Mouse (Mus musculus): Measurements from ENCODE around the gene Cers6. TPM values are rescaled to one million over a fixed set of nuclear protein-coding genes. Genes with fewer than 3 reads are reported as not detected.

The Cers6 gene
- polyA plus RNA-seq, 1 experiment: 21.1 TPM

DNA sequence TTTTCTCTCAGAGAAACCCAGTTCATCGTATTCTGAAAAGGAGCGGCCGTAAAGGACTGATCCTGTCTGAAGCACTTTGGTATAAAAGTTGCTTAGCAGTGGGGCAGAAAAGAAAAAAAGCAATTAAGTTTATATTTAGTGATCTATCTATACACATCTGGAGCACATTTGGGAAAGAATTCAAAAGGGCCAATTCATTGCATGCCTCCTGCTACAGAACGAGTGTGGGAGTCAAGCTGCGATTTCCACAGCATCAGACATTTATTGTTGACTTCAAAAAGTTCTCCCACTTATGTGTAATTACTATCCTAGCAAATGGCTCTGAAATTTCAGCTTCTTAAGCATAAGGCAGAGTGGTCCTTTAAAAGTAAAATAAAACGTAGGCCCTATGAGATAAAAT is 223.2 kb downstream of the Cers6 start:
- Histone ChIP-seq H3K27me3 (ENCODE audit: control insufficient read depth, insufficient read depth, low read length) (no peaks in the 10 kb centered on the region), H3K27ac (ENCODE audit: control insufficient read depth, insufficient read depth, low read length) (no peak overlapping the region), H3K4me1 (replicated peaks; ENCODE audit: control insufficient read depth, insufficient read depth, low read length) (peaks cover 5% of the 10 kb centered on the region), H3K36me3 (ENCODE audit: control insufficient read depth, insufficient read depth, low read length) (no peaks in the 10 kb centered on the region), H3K4me3 (ENCODE audit: control insufficient read depth, insufficient read depth, low read length) (no peak overlapping the region)
- TF ChIP-seq CTCF (IDR thresholded peaks at IDR 0.05; ENCODE audit: borderline replicate concordance, control insufficient read depth, extremely low read depth, insufficient read depth, low read length, poor library complexity) (no peak), POLR2A (IDR thresholded peaks at IDR 0.05; ENCODE audit: control insufficient read depth, extremely low read depth, insufficient read depth, low read length, poor library complexity) (no peak)
- no peak for DNase-seq
- 99% methylated on average over 6 of the region's 6 CpGs for WGBS

DNA sequence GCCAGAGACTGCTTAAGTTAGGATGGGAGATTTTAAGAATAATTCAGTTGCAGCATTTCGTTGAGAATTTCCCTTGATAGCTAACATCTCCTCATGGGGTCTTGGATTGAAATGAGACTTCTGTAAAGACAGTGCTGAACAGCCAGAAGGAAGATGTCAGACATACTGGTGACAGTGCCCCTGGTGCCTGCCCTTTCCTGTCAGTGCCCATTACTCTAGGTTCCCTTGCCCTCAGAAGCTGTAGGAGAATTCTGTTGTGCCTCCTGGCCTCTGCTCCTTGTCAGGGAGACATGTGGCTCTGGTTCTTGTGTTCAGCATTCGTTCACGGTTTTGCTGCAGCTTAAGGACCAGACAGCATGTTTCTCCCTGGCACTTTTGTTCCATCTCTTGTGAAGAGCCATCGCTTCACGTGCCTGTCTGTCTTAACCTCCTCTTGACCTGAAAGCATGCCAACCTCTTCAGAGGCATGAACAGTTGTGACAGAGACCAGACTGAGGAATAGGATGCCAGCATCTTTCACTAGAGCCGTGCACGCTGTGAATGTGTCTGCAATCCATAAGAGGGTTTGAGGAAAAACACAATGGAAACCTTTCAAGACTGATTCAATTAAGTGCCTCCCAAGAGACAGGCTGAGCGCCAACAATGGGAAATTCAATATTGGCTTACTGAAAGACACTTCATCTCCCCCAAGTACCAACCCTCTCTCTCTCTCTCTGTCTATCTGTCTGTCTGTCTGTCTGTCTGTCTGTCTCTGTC is 225.4 kb downstream of the Cers6 start:
- H3K4me1 ChIP-seq (replicated peaks; ENCODE audit: control insufficient read depth, insufficient read depth, low read length): peaks cover 5% of the 10 kb centered on the region
- no peak overlapping the region for H3K4me3 ChIP-seq (ENCODE audit: control insufficient read depth, insufficient read depth, low read length)
- DNase-seq: no peak
- no peak for TF ChIP-seq CTCF (IDR thresholded peaks at IDR 0.05; ENCODE audit: borderline replicate concordance, control insufficient read depth, extremely low read depth, insufficient read depth, low read length, poor library complexity)
- no peak for TF ChIP-seq POLR2A (IDR thresholded peaks at IDR 0.05; ENCODE audit: control insufficient read depth, extremely low read depth, insufficient read depth, low read length, poor library complexity)
- no peaks in the 10 kb centered on the region for H3K36me3 ChIP-seq (ENCODE audit: control insufficient read depth, insufficient read depth, low read length)
- H3K27ac ChIP-seq (ENCODE audit: control insufficient read depth, insufficient read depth, low read length): no peak overlapping the region
- 95% methylated on average over 8 of the region's 8 CpGs for WGBS
- no peaks in the 10 kb centered on the region for H3K27me3 ChIP-seq (ENCODE audit: control insufficient read depth, insufficient read depth, low read length)

DNA sequence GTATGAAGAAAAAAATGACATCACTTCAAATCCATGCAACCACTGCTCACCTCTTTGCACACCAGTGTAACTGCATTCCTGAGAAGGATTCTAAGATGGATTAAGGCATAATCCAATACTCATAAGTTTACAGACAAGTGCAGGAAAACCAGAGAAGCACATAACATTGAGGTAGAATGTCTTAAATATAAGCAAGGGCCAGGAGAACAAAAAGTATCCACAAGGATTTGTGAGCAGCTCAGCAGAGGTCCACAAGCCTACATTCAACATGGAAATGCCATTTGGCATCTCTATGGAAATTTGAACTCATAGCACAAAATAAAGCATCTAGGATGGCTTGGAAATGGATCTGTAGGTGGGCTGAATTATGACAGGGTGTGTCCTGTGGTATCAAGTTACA is 234.6 kb downstream of the Cers6 start:
- no peak for DNase-seq
- Histone ChIP-seq H3K36me3 (ENCODE audit: control insufficient read depth, insufficient read depth, low read length) (no peaks in the 10 kb centered on the region), H3K4me1 (replicated peaks; ENCODE audit: control insufficient read depth, insufficient read depth, low read length) (no peaks in the 10 kb centered on the region), H3K27me3 (ENCODE audit: control insufficient read depth, insufficient read depth, low read length) (no peaks in the 10 kb centered on the region), H3K27ac (ENCODE audit: control insufficient read depth, insufficient read depth, low read length) (no peak overlapping the region), H3K4me3 (ENCODE audit: control insufficient read depth, insufficient read depth, low read length) (no peak overlapping the region)
- no peak for TF ChIP-seq CTCF (IDR thresholded peaks at IDR 0.05; ENCODE audit: borderline replicate concordance, control insufficient read depth, extremely low read depth, insufficient read depth, low read length, poor library complexity)
- TF ChIP-seq POLR2A (IDR thresholded peaks at IDR 0.05; ENCODE audit: control insufficient read depth, extremely low read depth, insufficient read depth, low read length, poor library complexity): no peak

DNA sequence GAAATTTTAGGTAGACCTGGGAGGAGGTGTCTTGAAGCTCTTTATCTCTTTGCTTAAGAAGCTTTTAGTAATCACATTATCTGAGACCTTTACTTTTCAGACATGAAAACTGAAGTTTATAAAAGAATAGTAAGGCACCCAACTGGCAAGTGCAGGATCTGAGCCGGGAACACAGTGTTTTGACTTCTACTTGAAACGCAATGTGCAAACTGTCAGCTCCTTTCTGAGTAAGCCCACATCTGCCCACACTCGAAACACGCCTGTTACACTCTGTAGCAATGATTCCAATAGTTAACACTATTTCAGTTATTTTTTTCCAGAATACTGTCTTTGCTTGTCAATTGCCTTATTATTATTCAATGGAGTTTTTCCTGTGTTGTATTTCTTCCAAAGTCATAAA is 235.6 kb downstream of the Cers6 start:
- no peaks in the 10 kb centered on the region for H3K4me1 ChIP-seq (replicated peaks; ENCODE audit: control insufficient read depth, insufficient read depth, low read length)
- no peak for DNase-seq
- WGBS: 94% methylated on average over 4 of the region's 4 CpGs
- H3K36me3 ChIP-seq (ENCODE audit: control insufficient read depth, insufficient read depth, low read length): no peaks in the 10 kb centered on the region
- no peaks in the 10 kb centered on the region for H3K27me3 ChIP-seq (ENCODE audit: control insufficient read depth, insufficient read depth, low read length)
- H3K4me3 ChIP-seq (ENCODE audit: control insufficient read depth, insufficient read depth, low read length): no peak overlapping the region
- no peak overlapping the region for H3K27ac ChIP-seq (ENCODE audit: control insufficient read depth, insufficient read depth, low read length)
- TF ChIP-seq POLR2A (IDR thresholded peaks at IDR 0.05; ENCODE audit: control insufficient read depth, extremely low read depth, insufficient read depth, low read length, poor library complexity) (no peak), CTCF (IDR thresholded peaks at IDR 0.05; ENCODE audit: borderline replicate concordance, control insufficient read depth, extremely low read depth, insufficient read depth, low read length, poor library complexity) (no peak)

DNA sequence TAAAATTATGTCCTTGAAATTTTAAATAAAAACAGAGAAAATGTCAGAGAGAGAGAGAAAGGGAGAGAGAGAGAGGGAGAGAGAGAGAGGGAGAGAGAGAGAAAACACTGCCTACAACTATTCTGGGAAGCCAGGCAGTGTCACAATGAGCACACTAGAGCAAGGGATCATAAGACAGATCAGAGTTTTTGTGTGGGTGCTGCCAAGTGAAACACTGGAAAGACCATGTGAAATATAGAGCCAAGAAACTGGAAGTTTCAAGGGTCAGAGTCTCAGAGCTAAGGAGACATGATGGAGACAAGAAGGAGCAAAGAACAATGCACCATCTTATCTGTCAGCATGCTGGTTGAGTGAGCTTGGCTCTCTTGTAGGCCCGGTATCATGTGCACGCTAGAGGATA is 236.3 kb downstream of the Cers6 start:
- Histone ChIP-seq H3K36me3 (ENCODE audit: control insufficient read depth, insufficient read depth, low read length) (no peaks in the 10 kb centered on the region), H3K4me3 (ENCODE audit: control insufficient read depth, insufficient read depth, low read length) (no peak overlapping the region), H3K4me1 (replicated peaks; ENCODE audit: control insufficient read depth, insufficient read depth, low read length) (no peaks in the 10 kb centered on the region), H3K27ac (ENCODE audit: control insufficient read depth, insufficient read depth, low read length) (no peak overlapping the region), H3K27me3 (ENCODE audit: control insufficient read depth, insufficient read depth, low read length) (no peaks in the 10 kb centered on the region)
- TF ChIP-seq CTCF (IDR thresholded peaks at IDR 0.05; ENCODE audit: borderline replicate concordance, control insufficient read depth, extremely low read depth, insufficient read depth, low read length, poor library complexity) (no peak), POLR2A (IDR thresholded peaks at IDR 0.05; ENCODE audit: control insufficient read depth, extremely low read depth, insufficient read depth, low read length, poor library complexity) (no peak)
- DNase-seq: no peak
- 96% methylated on average over 2 of the region's 2 CpGs for WGBS

DNA sequence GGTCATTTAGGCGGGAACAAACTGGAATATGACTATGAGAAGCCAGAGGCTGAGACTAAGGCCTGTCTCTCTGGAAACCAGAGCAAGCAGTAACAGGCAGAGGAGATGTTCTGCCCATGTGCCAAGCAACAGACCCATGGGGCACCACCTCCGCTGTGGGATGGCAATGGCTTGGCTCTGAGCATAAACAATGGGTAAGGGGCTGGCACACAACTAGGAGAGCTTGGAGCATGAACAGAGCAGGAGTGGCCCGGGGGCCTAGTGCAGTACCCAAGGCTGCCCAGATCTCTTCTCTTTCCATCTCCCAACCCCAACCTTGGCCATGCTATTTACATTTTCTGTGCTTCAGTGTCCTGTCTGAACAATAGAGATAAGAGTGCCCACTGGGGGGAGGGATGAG is 237.5 kb downstream of the Cers6 start:
- Histone ChIP-seq H3K4me1 (replicated peaks; ENCODE audit: control insufficient read depth, insufficient read depth, low read length) (no peaks in the 10 kb centered on the region), H3K27me3 (ENCODE audit: control insufficient read depth, insufficient read depth, low read length) (no peaks in the 10 kb centered on the region), H3K4me3 (ENCODE audit: control insufficient read depth, insufficient read depth, low read length) (no peak overlapping the region), H3K36me3 (ENCODE audit: control insufficient read depth, insufficient read depth, low read length) (no peaks in the 10 kb centered on the region), H3K27ac (ENCODE audit: control insufficient read depth, insufficient read depth, low read length) (no peak overlapping the region)
- TF ChIP-seq POLR2A (IDR thresholded peaks at IDR 0.05; ENCODE audit: control insufficient read depth, extremely low read depth, insufficient read depth, low read length, poor library complexity) (no peak), CTCF (IDR thresholded peaks at IDR 0.05; ENCODE audit: borderline replicate concordance, control insufficient read depth, extremely low read depth, insufficient read depth, low read length, poor library complexity) (no peak)
- WGBS: 97% methylated on average over 3 of the region's 3 CpGs
- no peak for DNase-seq

DNA sequence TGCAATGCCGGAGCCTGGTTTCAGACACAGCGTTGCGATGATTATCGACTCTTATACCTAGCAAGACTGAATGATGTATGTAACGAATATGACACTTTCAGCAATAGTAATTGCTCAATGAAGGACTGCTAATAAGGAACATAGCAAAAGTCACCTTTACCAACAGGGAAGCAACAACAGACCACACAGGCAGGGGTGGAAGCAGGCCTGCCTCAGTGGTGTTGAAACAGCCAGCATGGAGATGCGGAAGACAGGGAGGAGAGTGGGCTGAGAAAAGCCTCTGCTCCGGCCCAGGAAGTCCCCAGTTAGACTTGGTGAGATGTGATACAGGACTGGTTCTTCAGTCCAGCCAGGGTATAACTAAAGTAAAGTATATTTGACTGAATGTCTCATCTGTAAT is 237.9 kb downstream of the Cers6 start:
- TF ChIP-seq CTCF (IDR thresholded peaks at IDR 0.05; ENCODE audit: borderline replicate concordance, control insufficient read depth, extremely low read depth, insufficient read depth, low read length, poor library complexity): no peak
- no peak for TF ChIP-seq POLR2A (IDR thresholded peaks at IDR 0.05; ENCODE audit: control insufficient read depth, extremely low read depth, insufficient read depth, low read length, poor library complexity)
- no peak for DNase-seq
- H3K4me3 ChIP-seq (ENCODE audit: control insufficient read depth, insufficient read depth, low read length): no peak overlapping the region
- H3K27ac ChIP-seq (ENCODE audit: control insufficient read depth, insufficient read depth, low read length): no peak overlapping the region
- H3K4me1 ChIP-seq (replicated peaks; ENCODE audit: control insufficient read depth, insufficient read depth, low read length): no peaks in the 10 kb centered on the region
- 98% methylated on average over 7 of the region's 7 CpGs for WGBS
- no peaks in the 10 kb centered on the region for H3K27me3 ChIP-seq (ENCODE audit: control insufficient read depth, insufficient read depth, low read length)
- H3K36me3 ChIP-seq (ENCODE audit: control insufficient read depth, insufficient read depth, low read length): no peaks in the 10 kb centered on the region
